Mouse (Mus musculus): ENCODE results near the gene Faf2.

- TF ChIP-seq POLR2A (IDR thresholded peaks at IDR 0.05; ENCODE audit: insufficient read length, low read depth) (no peak), USF1 (IDR thresholded peaks at IDR 0.05; ENCODE audit: low read depth) (no peak), TCF12 (IDR thresholded peaks at IDR 0.05; ENCODE audit: insufficient read depth, poor library complexity, severe bottlenecking) (no peak), REST (IDR thresholded peaks at IDR 0.05; ENCODE audit: insufficient read depth, insufficient read length) (no peak), E2F4 (IDR thresholded peaks at IDR 0.05; ENCODE audit: insufficient read depth) (no peak), MAX (IDR thresholded peaks at IDR 0.05; ENCODE audit: low read depth) (no peak), POLR2AphosphoS2 (IDR thresholded peaks at IDR 0.05; ENCODE audit: insufficient read length, low read depth) (no peak), MYOG (IDR thresholded peaks at IDR 0.05; ENCODE audit: control insufficient read depth in 1 of 3, insufficient read depth in 1 of 3, insufficient read length in 2 of 3, low read depth in 2 of 3) (no peak)
Measured at GRCm38 (mm10) chr13:54684140-54684896, 62.7 kb downstream of the Faf2 start.
